ENCODE assay signal across 8 mouse cellular contexts in genomic region chr17:32188863-32189636, GRCm38 (mm10). TPM values are rescaled to one million over a fixed set of nuclear protein-coding genes. Genes with fewer than 3 reads are reported as not detected.
A peak's percentile ranks its signal among the peaks of the same experiment; 100 is the strongest.
DNase-seq lines count a peak whose midpoint lies in the region; ATAC-seq lines count a peak whose summit lies in the region.

Gene Ephx3 (minus strand): TSS chr17:32189549.

- 4% methylated on average over 42 of the region's 42 CpGs for WGBS in heart, embryonic 12.5 days

- peaks cover 15% of the 10 kb centered on the region for H3K4me1 ChIP-seq in heart, embryonic 12.5 days (replicated peaks)
- H3K4me1 ChIP-seq in megakaryocyte, embryonic 14.5 days, result peaks cover 28% of the 10 kb centered on the region

- H3K4me3 ChIP-seq in heart, embryonic 12.5 days, result peak within 1 kb of the TSS; percentile 40
- H3K4me3 ChIP-seq in megakaryocyte, embryonic 14.5 days (replicated peaks), result peak within 1 kb of the TSS; percentile 85

- no peak within 1 kb of the TSS for H3K27ac ChIP-seq in heart, embryonic 12.5 days (ENCODE audit: poor library complexity, severe bottlenecking)

- ATAC-seq in heart, embryonic 12.5 days (ENCODE audit: insufficient number of reproducible peaks, low FRiP score), result 0 out of 2 replicates have a peak, but pooled peaks have one; percentile 57
- peak; percentile 35 for ATAC-seq in inflammation-experienced regulatory T-cells, adult 6 months

- peaks cover 29% of the 10 kb centered on the region for H3K27me3 ChIP-seq in heart, embryonic 12.5 days (replicated peaks)
- peaks cover 43% of the 10 kb centered on the region for H3K27me3 ChIP-seq in megakaryocyte, embryonic 14.5 days (replicated peaks)

- no peaks in the 10 kb centered on the region for H3K9me3 ChIP-seq in heart, embryonic 12.5 days (replicated peaks)
- no peaks in the 10 kb centered on the region for H3K9me3 ChIP-seq in megakaryocyte, embryonic 14.5 days

- intact Hi-C loops in heart, postnatal 25 days (cut with DNase I), result no loop called here

- DNase-seq in heart, postnatal 25 days (ENCODE audit: low spot score), result no peak
- peak; percentile 57 for DNase-seq in embryo, embryonic 11 days
- peak; percentile 51 for DNase-seq in thymus, postnatal 0 days (ENCODE audit: low spot score)
- DNase-seq in cerebellum, adult 11-12 months, result no peak
- DNase-seq in right cerebral cortex, postnatal 25 days, result no peak

- peak within 1 kb of the TSS; percentile 83 for H3K4me2 ChIP-seq in heart, embryonic 12.5 days

- peaks cover 4% of the 10 kb centered on the region; the same call in 1 of the 2 replicates for H3K36me3 ChIP-seq in heart, embryonic 12.5 days
- peaks cover 11% of the 10 kb centered on the region for H3K36me3 ChIP-seq in megakaryocyte, embryonic 14.5 days (replicated peaks; ENCODE audit: low read length)

- H3K9ac ChIP-seq in heart, embryonic 12.5 days, result peak within 1 kb of the TSS; percentile 39; the same call in 1 of the 2 replicates

RNA-seq across cellular contexts. Expression of gene Ephx3, which starts in this region (rescaled TPM):
- 0.09 TPM in 1 of 2 replicates, not detected in the other for polyA plus RNA-seq in heart, embryonic 12.5 days (2016; fragmentation: Nextera tagmentation; extraction: Ambion mirVana)
- total RNA-seq in heart, postnatal 25 days (2021), result 1 to 10 TPM; 1.3 TPM
- polyA plus RNA-seq in inflammation-experienced regulatory T-cells, adult 6 months (2017; shearing (Covaris generic)), result under 1 TPM in 2 of 3 experiments, not detected in 1; 0.15 to 0.23 TPM
- polyA plus RNA-seq in megakaryocyte, embryonic 14.5 days (2012; ENCODE audit: insufficient read depth, low replicate concordance), result not detected in 2 replicates
- 0.62 and 0.68 TPM in 2 replicates for polyA plus RNA-seq in thymus, postnatal 0 days (2015; fragmentation: Nextera tagmentation; extraction: Ambion mirVana)

Comparison
In these comparisons a context has a peak if more than half of its experiments do, and no peak if none do; other contexts are left out.
1. Peak in ATAC-seq, H3K4me3 ChIP-seq, H3K9ac ChIP-seq and H3K4me2 ChIP-seq in heart, embryonic 12.5 days; RNA of the gene not detected or under 1 TPM.
2. Peak in ATAC-seq in inflammation-experienced regulatory T-cells, adult 6 months; RNA of the gene not detected or under 1 TPM.
3. Peak in DNase-seq in thymus, postnatal 0 days; RNA of the gene not detected or under 1 TPM.